Mouse (Mus musculus) thymus, postnatal 25 days (tissue): ENCODE measurements at regions not wholly inside any gene's neighbourhood (a gene's known extent, or its start where the extent isn't known, plus 50 kb on each side); places are given as distances from the start of the nearest gene placed in this dataset.

Experiments used
- DNase-seq: peaks from one replicate; pipeline ENCODE4 v3.0.0; 2022

GRCm38 (mm10) chr2:171326909-171327308 is 595.3 kb downstream of the Dok5 start:
- no peak for DNase-seq

GRCm38 (mm10) chr2:171308486-171308885 is 576.9 kb downstream of the Dok5 start:
- no peak for DNase-seq

- DNase-seq, result no peak
Measured at GRCm38 (mm10) chr2:171306000-171306399, 574.4 kb downstream of the Dok5 start.

- no peak for DNase-seq
Measured at GRCm38 (mm10) chr2:171298519-171298918, 566.9 kb downstream of the Dok5 start.

GRCm38 (mm10) chr2:171295603-171296002 is 564.0 kb downstream of the Dok5 start:
- DNase-seq, result no peak

- DNase-seq, result no peak
Measured at GRCm38 (mm10) chr2:171292579-171292978, 561.0 kb downstream of the Dok5 start.

GRCm38 (mm10) chr2:171285719-171286394 is 554.2 kb downstream of the Dok5 start:
- no peak for DNase-seq

GRCm38 (mm10) chr2:171280132-171280531 is 548.5 kb downstream of the Dok5 start:
- no peak for DNase-seq

GRCm38 (mm10) chr2:171279319-171279718 is 547.7 kb downstream of the Dok5 start:
- no peak for DNase-seq

GRCm38 (mm10) chr2:171253194-171253593 is 521.6 kb downstream of the Dok5 start:
- no peak for DNase-seq

- DNase-seq, result no peak
Measured at GRCm38 (mm10) chr2:171245391-171245790, 513.8 kb downstream of the Dok5 start.

- no peak for DNase-seq
Measured at GRCm38 (mm10) chr2:171242356-171242755, 510.7 kb downstream of the Dok5 start.

GRCm38 (mm10) chr2:171237276-171237960 is 505.8 kb downstream of the Dok5 start:
- no peak for DNase-seq

GRCm38 (mm10) chr2:171232812-171233211 is 501.2 kb downstream of the Dok5 start:
- no peak for DNase-seq

- DNase-seq, result no peak
Measured at GRCm38 (mm10) chr2:171231288-171232050, 499.9 kb downstream of the Dok5 start.

- DNase-seq, result no peak
Measured at GRCm38 (mm10) chr2:171230536-171230935, 498.9 kb downstream of the Dok5 start.

GRCm38 (mm10) chr2:171228229-171228628 is 496.6 kb downstream of the Dok5 start:
- no peak for DNase-seq

GRCm38 (mm10) chr2:171213792-171214191 is 482.2 kb downstream of the Dok5 start:
- no peak for DNase-seq

- DNase-seq, result no peak
Measured at GRCm38 (mm10) chr2:171196472-171196871, 464.9 kb downstream of the Dok5 start.

GRCm38 (mm10) chr2:171192181-171192580 is 460.6 kb downstream of the Dok5 start:
- no peak for DNase-seq
